Mouse (Mus musculus) ES-E14 (cell line): ENCODE measurements around the gene Map3k7. TPM values are rescaled to one million over a fixed set of nuclear protein-coding genes. Genes with fewer than 3 reads are reported as not detected.

Experiments used
- DNase-seq: peaks from one replicate; pipeline ENCODE4 v3.0.0-alpha.2; 2013; ENCODE audit warnings: low read depth, low spot score
- H3K27ac ChIP-seq: 2 replicates; pipeline ENCODE4 v1.5.1; 2012; ENCODE audit warnings: low read depth, mild to moderate bottlenecking, low read length, moderate library complexity, mixed read lengths; ENCODE audit not compliant: poor library complexity, insufficient read depth, severe bottlenecking
- H3K36me3 ChIP-seq: 2 replicates; pipeline ENCODE4 v1.6.1; 2012; ENCODE audit warnings: mild to moderate bottlenecking, low read length, moderate library complexity, mixed read lengths; ENCODE audit not compliant: control insufficient read depth, poor library complexity, insufficient read depth, severe bottlenecking
- H3K4me1 ChIP-seq, 2 experiments: fragments of 150-350 bp in 1 of 2; sonication (generic) in 1 of 2; 2 replicates each; pipeline ENCODE4 v1.6.1; 2012; ENCODE audit warnings: low read length in 2 of 2, mild to moderate bottlenecking in 1 of 2, mixed read lengths in 1 of 2; ENCODE audit not compliant: control insufficient read depth in 2 of 2, insufficient read depth in 2 of 2, poor library complexity in 1 of 2
- H3K4me3 ChIP-seq, 2 experiments: fragments of 150-350 bp in 1 of 2; sonication (generic) in 1 of 2; 2 replicates each; pipeline ENCODE4 v1.5.1; 2012; ENCODE audit warnings: low read length in 2 of 2, low read depth in 1 of 2, mild to moderate bottlenecking in 1 of 2, mixed read lengths in 1 of 2; ENCODE audit not compliant: insufficient read depth in 1 of 2, poor library complexity in 1 of 2, severe bottlenecking in 1 of 2
- H3K9ac ChIP-seq: 2 replicates; pipeline ENCODE4 v1.6.1; 2012; ENCODE audit warnings: low read depth, mild to moderate bottlenecking, low read length, mixed read lengths; ENCODE audit not compliant: poor library complexity, insufficient read depth, severe bottlenecking
- H3K9me3 ChIP-seq: fragments of 150-350 bp; sonication (generic); 2 replicates; pipeline ENCODE4 v1.6.1; 2012; ENCODE audit warnings: low read depth, mild to moderate bottlenecking, low read length; ENCODE audit not compliant: control insufficient read depth, insufficient read depth
- CHD2 ChIP-seq: IDR thresholded peaks from 2 replicates; pipeline ENCODE4 v1.6.1; 2014; ENCODE audit warnings: mild to moderate bottlenecking, low read depth, low read length, inconsistent platforms
- HCFC1 ChIP-seq: IDR thresholded peaks from 2 replicates; pipeline ENCODE4 v1.6.1; 2012; ENCODE audit warnings: low read length, inconsistent platforms, borderline replicate concordance; ENCODE audit not compliant: insufficient read depth
- MAFK ChIP-seq: IDR thresholded peaks from 2 replicates; pipeline ENCODE4 v1.6.1; 2014; ENCODE audit warnings: mild to moderate bottlenecking, low read depth, low read length, inconsistent platforms; ENCODE audit not compliant: insufficient read depth
- ZC3H11A ChIP-seq: IDR thresholded peaks from 2 replicates; pipeline ENCODE4 v1.6.1; 2012; ENCODE audit warnings: low read depth, mild to moderate bottlenecking, inconsistent platforms, low read length, borderline replicate concordance
- ZNF384 ChIP-seq: IDR thresholded peaks from 2 replicates; pipeline ENCODE4 v1.6.1; 2012; ENCODE audit warnings: low read depth, low read length, inconsistent platforms
- in situ Hi-C, 2 experiments: fragments of 600-800 bp; cut with MboI; formaldehyde crosslinking; loops; one replicate each; pipeline ENCODE4 v1.15.1; 2025; ENCODE audit warnings: low sequenced_read_pairs in 2 of 2, inconsistent platforms in 1 of 2; ENCODE audit not compliant: unreplicated experiment in 2 of 2
- total RNA-seq: library from RNA; depleted of rRNA; stranded (reverse); fragments of 300-350 nt; gene quantifications from 2 replicates; pipeline ENCODE4 v1.2.3, GENCODE M21; 2012

Gene Map3k7
- total RNA-seq, 1 experiment, result 43.9 TPM

DNA sequence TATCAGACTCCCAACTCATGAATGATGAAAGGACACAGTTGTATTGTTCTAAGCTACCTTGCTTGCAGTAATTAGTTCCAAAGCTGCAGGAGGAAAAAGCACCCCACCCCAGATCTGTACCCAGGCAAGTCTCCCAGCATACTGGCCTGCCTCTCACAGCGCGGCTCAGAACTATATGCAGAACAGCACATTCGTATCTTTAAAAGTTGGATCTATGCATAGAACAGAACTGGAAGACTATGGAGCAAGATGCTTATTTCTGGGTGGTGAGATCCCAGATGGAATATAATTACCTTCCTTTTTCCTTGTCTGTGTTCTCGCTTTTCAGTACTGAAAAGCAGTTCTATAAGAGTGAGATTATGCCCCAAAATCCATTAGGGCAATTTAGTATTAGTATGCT, 96.8 kb downstream of the Map3k7 start:
- Histone ChIP-seq H3K9me3 (no peaks in the 10 kb centered on the region), H3K36me3 (no peaks in the 10 kb centered on the region), H3K9ac (no peak overlapping the region), H3K4me3 (no peak overlapping the region), H3K4me1 (no peaks in the 10 kb centered on the region), H3K27ac (no peak overlapping the region)
- no peak for TF ChIP-seq ZNF384
- TF ChIP-seq CHD2, result no peak
- TF ChIP-seq ZC3H11A, result no peak
- no peak for TF ChIP-seq MAFK
- TF ChIP-seq HCFC1, result no peak
- no peak for DNase-seq
- in situ Hi-C loops, result loop anchor here in 1 of 2 experiments (25.0 kb wide), 1 partner anchor 502 kb away; no protein-coding TSS in a partner anchor

DNA sequence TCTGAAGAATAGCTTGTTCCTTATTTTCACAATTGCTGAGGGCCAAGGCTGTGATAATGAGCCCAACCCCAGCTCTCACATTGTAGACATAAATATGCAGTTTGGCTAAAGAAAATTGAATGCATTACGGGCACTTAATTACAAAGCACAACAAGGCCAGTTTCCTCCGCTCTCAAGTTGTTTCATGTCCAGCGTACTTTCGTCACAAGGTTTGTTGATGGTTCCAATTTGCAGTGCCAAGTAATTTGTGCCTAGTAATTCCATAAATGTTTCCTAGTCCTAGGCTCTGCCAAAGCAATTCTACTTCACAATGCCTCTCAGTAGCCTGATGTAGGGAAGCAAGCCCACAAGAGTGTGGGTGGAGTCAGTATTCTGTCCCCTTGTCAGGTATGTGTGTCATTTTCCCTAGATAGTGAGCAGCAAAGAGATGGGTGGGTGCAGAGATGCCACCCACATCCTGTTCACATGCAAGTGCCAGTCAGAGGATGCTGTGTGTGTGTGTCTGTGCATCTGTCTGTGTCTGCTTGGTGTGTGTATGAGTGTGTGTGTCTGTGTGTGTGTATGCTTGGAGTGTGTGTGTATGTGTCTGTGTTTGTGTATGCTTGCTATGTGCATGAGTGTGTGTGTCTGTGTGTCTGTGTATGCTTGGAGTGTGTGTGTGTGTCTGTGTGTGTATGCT, 98.6 kb downstream of the Map3k7 start:
- no peak overlapping the region for H3K4me3 ChIP-seq
- TF ChIP-seq HCFC1, result no peak
- no peak for TF ChIP-seq MAFK
- no peak for TF ChIP-seq ZNF384
- TF ChIP-seq CHD2, result no peak
- no peak for TF ChIP-seq ZC3H11A
- no peaks in the 10 kb centered on the region for H3K9me3 ChIP-seq
- no peak for DNase-seq
- H3K27ac ChIP-seq, result no peak overlapping the region
- in situ Hi-C loops, result loop anchor here in 1 of 2 experiments (25.0 kb wide), 1 partner anchor 500 kb away; no protein-coding TSS in a partner anchor
- H3K36me3 ChIP-seq, result no peaks in the 10 kb centered on the region
- H3K9ac ChIP-seq, result no peak overlapping the region
- no peaks in the 10 kb centered on the region for H3K4me1 ChIP-seq

DNA sequence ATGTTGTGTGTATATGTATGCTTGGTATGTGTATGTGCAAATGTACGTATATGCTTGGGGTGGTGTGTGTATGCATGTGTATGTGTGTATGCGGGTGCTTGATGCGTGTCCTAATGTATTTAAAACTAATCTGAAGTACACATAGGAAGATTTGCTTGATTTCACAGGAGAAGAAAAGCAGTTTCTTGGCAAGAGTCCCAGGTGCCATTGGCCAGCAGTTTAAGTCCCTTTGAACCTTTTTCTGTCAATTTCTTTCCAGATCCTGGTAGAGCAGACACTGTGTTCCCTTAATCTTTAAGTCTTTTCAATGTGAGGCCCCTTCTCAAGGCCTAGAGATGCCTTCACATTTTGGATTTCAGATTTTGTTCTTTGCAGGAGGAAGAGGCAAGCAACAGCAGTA, 99.4 kb downstream of the Map3k7 start:
- Histone ChIP-seq H3K4me1 (no peaks in the 10 kb centered on the region), H3K4me3 (no peak overlapping the region), H3K36me3 (no peaks in the 10 kb centered on the region), H3K9me3 (no peaks in the 10 kb centered on the region), H3K27ac (no peak overlapping the region), H3K9ac (no peak overlapping the region)
- in situ Hi-C loops, result loop anchor here in 1 of 2 experiments (25.0 kb wide), 1 partner anchor 499 kb away; no protein-coding TSS in a partner anchor
- no peak for TF ChIP-seq ZC3H11A
- no peak for TF ChIP-seq CHD2
- TF ChIP-seq HCFC1, result no peak
- no peak for TF ChIP-seq ZNF384
- no peak for TF ChIP-seq MAFK
- DNase-seq, result no peak
